Mouse (Mus musculus) embryonic facial prominence, embryonic 11.5 days (tissue): ENCODE results near the gene Galntl6. TPM values are rescaled to one million over a fixed set of nuclear protein-coding genes. Genes with fewer than 3 reads are reported as not detected.
A peak's percentile ranks its signal among the peaks of the same experiment; 100 is the strongest.

Source experiments
- ATAC-seq: fragments of 200-750 bp; cut with Nextera tagmentation; replicated peaks from 2 replicates; pipeline ENCODE4 v1.8.0; 2017; ENCODE audit warnings: low read depth; ENCODE audit not compliant: insufficient number of reproducible peaks, low FRiP score, low TSS enrichment
- DNase-seq: peaks from one replicate; pipeline ENCODE4 v3.0.0-alpha.2; 2015; ENCODE audit warnings: low spot score
- H3K27ac ChIP-seq: fragments of 300-500 bp; sonication (generic); replicated peaks from 2 replicates; pipeline ENCODE4 v1.5.1; 2014; ENCODE audit warnings: mild to moderate bottlenecking, low read depth, low read length, control low read depth
- H3K27me3 ChIP-seq: fragments of 300-500 bp; sonication (generic); 2 replicates; pipeline ENCODE4 v1.6.1; 2014; ENCODE audit warnings: mild to moderate bottlenecking, low read length, moderate library complexity, mixed read lengths; ENCODE audit not compliant: control insufficient read depth, insufficient read depth
- H3K36me3 ChIP-seq: fragments of 300-500 bp; sonication (generic); replicated peaks from 2 replicates; pipeline ENCODE4 v1.6.1; 2014; ENCODE audit warnings: low read depth, mild to moderate bottlenecking, low read length, moderate library complexity, mixed read lengths; ENCODE audit not compliant: control insufficient read depth, insufficient read depth
- H3K4me1 ChIP-seq: fragments of 300-500 bp; sonication (generic); 2 replicates; pipeline ENCODE4 v1.6.1; 2014; ENCODE audit warnings: low read length, mixed read lengths; ENCODE audit not compliant: control insufficient read depth, insufficient read depth
- H3K4me2 ChIP-seq: fragments of 300-500 bp; sonication (generic); 2 replicates; pipeline ENCODE4 v1.6.1; 2014; ENCODE audit warnings: low read depth, mild to moderate bottlenecking, control low read depth, low read length, moderate library complexity
- H3K4me3 ChIP-seq: fragments of 300-500 bp; sonication (generic); 2 replicates; pipeline ENCODE4 v1.5.1; 2014; ENCODE audit warnings: low read depth, low read length, control low read depth
- H3K9ac ChIP-seq: fragments of 300-500 bp; sonication (generic); replicated peaks from 2 replicates; pipeline ENCODE4 v1.6.1; 2014; ENCODE audit warnings: mild to moderate bottlenecking, control low read depth, low read length
- H3K9me3 ChIP-seq: fragments of 300-500 bp; sonication (generic); replicated peaks from 2 replicates; pipeline ENCODE4 v1.6.1; 2016; ENCODE audit warnings: mild to moderate bottlenecking, low read length, inconsistent platforms, mixed read lengths; ENCODE audit not compliant: control insufficient read depth
- WGBS: fragments of 180-500 bp; shearing (Covaris S2); extraction: QIAGEN DNeasy Blood & Tissue Kit; methylation state at CpG from one replicate; pipeline ENCODE4 v1.1.7; 2014; 5-methylcytosine and 5-hydroxymethylcytosine counted together
- polyA plus RNA-seq: library from polyadenylated mRNA; unstranded; fragments of >200 nt; fragmentation: Nextera tagmentation; extraction: Ambion mirVana; gene quantifications from 2 replicates; pipeline ENCODE4 v1.2.1, GENCODE M21; 2014

Galntl6 gene
- polyA plus RNA-seq, 1 experiment from 2014 or later, result 0.74 TPM

DNA sequence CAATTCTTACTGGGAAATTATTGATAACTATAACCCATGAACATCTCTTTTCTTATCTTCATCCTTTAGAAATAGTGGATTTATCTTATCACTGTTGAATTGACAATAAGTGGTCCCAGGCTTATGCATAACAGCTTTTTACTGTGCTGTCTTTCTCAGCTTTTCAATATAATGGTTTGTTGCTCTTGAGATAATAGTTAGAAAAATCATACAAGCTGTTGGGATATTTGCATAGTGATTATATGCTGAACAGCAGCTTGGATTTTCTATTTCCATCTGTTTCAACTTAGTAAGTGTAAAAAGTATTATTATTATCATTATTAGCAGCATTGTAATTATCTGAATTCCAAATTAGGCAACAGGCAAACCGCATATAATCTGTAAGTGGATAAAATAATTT, 337.1 kb downstream of the Galntl6 start:
- H3K9me3 ChIP-seq, result no peaks in the 10 kb centered on the region
- no peak overlapping the region for H3K4me2 ChIP-seq
- DNase-seq, result no peak
- H3K9ac ChIP-seq, result no peak overlapping the region
- no peak overlapping the region for H3K4me3 ChIP-seq
- no peak overlapping the region for H3K27ac ChIP-seq
- 70% methylated on average over 1 of the region's 1 CpGs for WGBS
- no peaks in the 10 kb centered on the region for H3K27me3 ChIP-seq
- H3K36me3 ChIP-seq, result no peaks in the 10 kb centered on the region
- H3K4me1 ChIP-seq, result no peaks in the 10 kb centered on the region
- ATAC-seq, result no peak

DNA sequence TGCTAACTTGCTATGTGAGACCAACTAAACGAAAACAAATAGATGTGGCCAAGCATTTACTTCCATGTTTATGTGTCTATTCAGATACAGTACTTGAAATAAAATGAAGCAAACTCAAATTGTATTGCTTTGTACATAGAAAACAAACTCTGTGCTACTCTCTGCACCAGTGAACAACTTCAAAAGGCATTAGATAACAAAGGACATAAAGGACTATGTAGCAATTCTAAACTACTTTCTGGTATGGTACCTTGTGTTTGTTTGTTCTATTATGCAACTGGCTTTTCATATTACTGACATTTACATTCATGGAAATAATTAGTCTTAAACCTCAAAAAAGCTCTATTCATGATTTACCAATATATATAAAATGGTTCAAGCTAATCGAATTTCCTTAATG, 344.4 kb downstream of the Galntl6 start:
- Histone ChIP-seq H3K27me3 (no peaks in the 10 kb centered on the region), H3K4me1 (no peaks in the 10 kb centered on the region), H3K9ac (no peak overlapping the region), H3K36me3 (no peaks in the 10 kb centered on the region), H3K27ac (no peak overlapping the region), H3K4me2 (no peak overlapping the region), H3K4me3 (no peak overlapping the region), H3K9me3 (no peaks in the 10 kb centered on the region)
- DNase-seq, result no peak
- no peak for ATAC-seq
- WGBS, result 67% methylated on average over 2 of the region's 2 CpGs

DNA sequence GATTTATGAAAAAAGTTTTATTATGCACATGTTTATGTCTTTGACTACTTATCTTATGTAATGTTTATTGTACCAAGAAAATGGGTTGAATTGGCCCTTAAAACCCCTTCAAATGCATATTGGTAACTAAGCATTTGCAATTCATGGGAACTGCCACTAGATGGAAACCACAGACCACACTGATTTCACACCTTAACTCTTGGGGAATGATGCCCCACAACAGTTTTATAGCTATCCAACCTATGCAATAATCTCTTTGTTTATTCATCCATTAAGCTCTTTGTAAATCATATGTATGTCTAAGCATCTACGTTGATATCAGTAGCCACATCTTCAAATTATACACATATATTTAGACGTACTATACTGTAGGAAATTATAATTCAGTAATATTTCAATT, 346.3 kb downstream of the Galntl6 start:
- ATAC-seq (no peak), DNase-seq (peak; percentile 65)
- no peaks in the 10 kb centered on the region for H3K4me1 ChIP-seq
- no peak overlapping the region for H3K27ac ChIP-seq
- no peak overlapping the region for H3K9ac ChIP-seq
- no peak overlapping the region for H3K4me3 ChIP-seq
- no peak overlapping the region for H3K4me2 ChIP-seq
- no peaks in the 10 kb centered on the region for H3K9me3 ChIP-seq
- H3K36me3 ChIP-seq, result no peaks in the 10 kb centered on the region
- no peaks in the 10 kb centered on the region for H3K27me3 ChIP-seq
- WGBS, result 51% methylated on average over 2 of the region's 2 CpGs

DNA sequence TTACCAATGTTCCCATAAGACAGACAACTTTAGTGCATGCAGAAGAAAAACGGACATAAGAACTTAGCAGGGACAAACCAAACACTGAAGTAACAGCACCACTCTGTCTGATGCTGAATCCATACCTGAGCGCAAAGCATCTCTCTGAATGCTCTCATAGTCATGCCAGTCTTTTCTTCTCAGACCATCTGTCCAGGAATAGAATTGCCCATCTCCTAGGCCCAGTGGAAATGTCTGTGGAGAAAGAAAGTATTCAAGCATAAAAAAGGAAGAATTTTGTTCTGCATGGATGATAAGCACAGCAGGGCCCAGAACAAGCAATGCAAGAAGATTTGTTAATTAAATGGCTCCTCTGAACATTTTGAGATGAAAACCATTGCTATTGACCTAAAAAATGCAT, 376.7 kb downstream of the Galntl6 start:
- no peak overlapping the region for H3K4me3 ChIP-seq
- H3K27ac ChIP-seq, result no peak overlapping the region
- no peak overlapping the region for H3K9ac ChIP-seq
- H3K9me3 ChIP-seq, result no peaks in the 10 kb centered on the region
- H3K27me3 ChIP-seq, result no peaks in the 10 kb centered on the region
- 85% methylated on average over 2 of the region's 2 CpGs for WGBS
- no peak overlapping the region for H3K4me2 ChIP-seq
- no peaks in the 10 kb centered on the region for H3K36me3 ChIP-seq
- ATAC-seq, result no peak
- DNase-seq, result no peak
- no peaks in the 10 kb centered on the region for H3K4me1 ChIP-seq

DNA sequence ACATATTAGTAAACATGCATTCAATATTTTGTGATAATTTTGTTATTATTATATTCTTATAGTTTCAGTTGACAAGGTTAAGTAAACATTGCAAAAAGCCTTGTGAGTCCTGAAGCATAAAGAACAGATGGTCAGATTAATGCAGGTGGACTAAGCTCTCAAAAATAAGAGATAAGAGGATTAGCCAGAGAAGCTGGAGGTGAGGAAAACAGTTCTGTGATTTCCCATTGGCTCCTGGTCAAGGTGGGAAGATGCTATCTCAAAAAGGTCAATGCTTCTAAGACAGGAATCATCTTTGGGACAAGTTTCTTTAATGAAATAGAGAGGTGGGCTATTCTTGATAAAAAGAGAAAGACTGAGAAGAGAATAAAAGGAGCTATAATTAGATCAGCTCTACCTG, 377.8 kb downstream of the Galntl6 start:
- no peak for ATAC-seq
- DNase-seq, result no peak
- no peak overlapping the region for H3K4me2 ChIP-seq
- no peak overlapping the region for H3K27ac ChIP-seq
- H3K9ac ChIP-seq, result no peak overlapping the region
- H3K4me3 ChIP-seq, result no peak overlapping the region
- no peaks in the 10 kb centered on the region for H3K9me3 ChIP-seq
- H3K27me3 ChIP-seq, result no peaks in the 10 kb centered on the region
- no peaks in the 10 kb centered on the region for H3K4me1 ChIP-seq
- no peaks in the 10 kb centered on the region for H3K36me3 ChIP-seq

DNA sequence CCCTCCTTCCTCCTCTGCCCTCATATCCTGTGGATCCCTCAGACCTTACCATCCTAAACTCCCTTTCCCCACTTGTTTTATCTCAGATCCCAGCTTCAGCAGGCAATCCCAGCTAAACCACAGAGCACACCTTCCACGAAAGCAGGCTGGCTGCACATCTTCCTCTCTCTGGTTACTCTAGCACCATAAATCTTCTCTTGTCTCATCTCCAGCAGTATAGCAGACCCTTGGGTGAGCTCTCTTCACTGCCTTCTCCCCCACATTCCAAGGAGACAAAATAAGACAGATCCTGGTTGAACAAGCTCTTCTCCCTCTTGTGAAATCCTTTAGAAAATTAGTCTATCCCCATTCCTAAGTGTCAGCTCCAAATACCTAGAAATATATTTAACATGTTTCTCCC, 389.0 kb downstream of the Galntl6 start:
- ATAC-seq (no peak), DNase-seq (no peak)
- Histone ChIP-seq H3K9me3 (no peaks in the 10 kb centered on the region), H3K4me3 (no peak overlapping the region), H3K27me3 (no peaks in the 10 kb centered on the region), H3K4me2 (no peak overlapping the region), H3K9ac (no peak overlapping the region), H3K36me3 (no peaks in the 10 kb centered on the region), H3K4me1 (no peaks in the 10 kb centered on the region), H3K27ac (no peak overlapping the region)
- 25% methylated on average over 1 of the region's 1 CpGs for WGBS

DNA sequence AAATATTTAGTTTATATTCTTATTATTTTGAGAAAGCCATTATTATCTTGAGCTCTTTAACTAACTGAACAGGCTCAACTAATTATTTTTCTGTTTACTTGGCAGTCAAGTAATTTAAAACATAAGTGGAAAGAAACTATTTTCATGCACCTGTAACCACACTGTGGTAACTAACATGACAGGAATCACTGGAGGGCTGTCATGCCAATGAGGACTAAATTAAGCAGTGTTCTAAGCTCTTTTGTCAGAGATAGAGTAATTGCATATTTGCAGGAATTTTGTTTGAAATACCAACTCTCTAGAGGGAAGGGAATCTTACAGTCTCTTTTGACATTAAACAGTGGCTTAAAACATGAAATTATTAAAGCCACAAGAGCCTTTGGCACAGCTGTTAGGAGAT, 390.5 kb downstream of the Galntl6 start:
- Histone ChIP-seq H3K36me3 (no peaks in the 10 kb centered on the region), H3K9ac (no peak overlapping the region), H3K27me3 (no peaks in the 10 kb centered on the region), H3K4me3 (no peak overlapping the region), H3K9me3 (no peaks in the 10 kb centered on the region), H3K4me1 (no peaks in the 10 kb centered on the region), H3K4me2 (no peak overlapping the region), H3K27ac (no peak overlapping the region)
- DNase-seq (no peak), ATAC-seq (no peak)

DNA sequence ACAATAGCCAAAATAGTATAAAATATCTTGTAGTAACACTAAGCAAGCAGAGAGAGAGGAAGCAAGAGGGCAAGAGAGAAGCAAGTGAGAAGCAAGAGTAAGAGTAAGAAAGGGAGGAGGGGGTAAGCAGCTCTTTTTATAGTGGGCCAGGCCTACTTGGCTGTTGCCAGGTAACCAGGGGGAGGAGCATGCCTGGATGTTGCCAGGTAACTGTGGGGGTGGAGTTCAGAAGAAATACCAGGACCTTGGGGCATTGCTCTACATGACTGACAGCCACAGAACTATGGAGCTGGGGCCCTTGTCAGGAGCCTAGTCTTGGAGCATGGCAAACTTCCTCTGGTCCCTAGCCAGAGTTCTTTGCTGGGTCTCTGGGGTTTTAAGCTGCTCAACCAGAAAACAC, 401.9 kb downstream of the Galntl6 start:
- ATAC-seq (no peak), DNase-seq (no peak)
- H3K27me3 ChIP-seq, result no peaks in the 10 kb centered on the region
- no peak overlapping the region for H3K4me3 ChIP-seq
- no peaks in the 10 kb centered on the region for H3K4me1 ChIP-seq
- no peak overlapping the region for H3K4me2 ChIP-seq
- no peaks in the 10 kb centered on the region for H3K9me3 ChIP-seq
- no peak overlapping the region for H3K9ac ChIP-seq
- H3K27ac ChIP-seq, result no peak overlapping the region
- no peaks in the 10 kb centered on the region for H3K36me3 ChIP-seq

DNA sequence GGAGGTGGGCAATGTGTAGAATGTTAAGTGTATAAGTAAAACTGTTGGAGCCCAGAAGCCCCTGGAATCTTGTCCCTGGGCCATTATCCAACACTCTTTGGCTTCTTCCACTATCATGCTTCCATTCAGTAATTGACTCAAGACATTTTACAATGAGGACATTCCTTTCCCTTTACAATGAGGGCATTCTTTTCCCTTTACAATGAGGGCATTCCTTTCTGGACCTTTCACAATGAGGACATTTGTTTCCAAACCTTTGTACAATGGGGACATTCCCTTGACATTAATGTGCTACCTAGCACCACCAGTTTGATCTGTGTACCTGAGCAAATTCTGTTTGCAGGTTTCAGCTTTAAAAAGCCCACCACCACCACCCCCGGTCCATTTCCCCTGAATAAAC, 403.4 kb downstream of the Galntl6 start:
- Histone ChIP-seq H3K9ac (no peak overlapping the region), H3K4me3 (no peak overlapping the region), H3K36me3 (no peaks in the 10 kb centered on the region), H3K27me3 (no peaks in the 10 kb centered on the region), H3K4me1 (no peaks in the 10 kb centered on the region), H3K27ac (no peak overlapping the region), H3K4me2 (no peak overlapping the region), H3K9me3 (no peaks in the 10 kb centered on the region)
- DNase-seq (no peak), ATAC-seq (no peak)
- WGBS, result 55% methylated on average over 1 of the region's 1 CpGs
